In the genomic region with DNA sequence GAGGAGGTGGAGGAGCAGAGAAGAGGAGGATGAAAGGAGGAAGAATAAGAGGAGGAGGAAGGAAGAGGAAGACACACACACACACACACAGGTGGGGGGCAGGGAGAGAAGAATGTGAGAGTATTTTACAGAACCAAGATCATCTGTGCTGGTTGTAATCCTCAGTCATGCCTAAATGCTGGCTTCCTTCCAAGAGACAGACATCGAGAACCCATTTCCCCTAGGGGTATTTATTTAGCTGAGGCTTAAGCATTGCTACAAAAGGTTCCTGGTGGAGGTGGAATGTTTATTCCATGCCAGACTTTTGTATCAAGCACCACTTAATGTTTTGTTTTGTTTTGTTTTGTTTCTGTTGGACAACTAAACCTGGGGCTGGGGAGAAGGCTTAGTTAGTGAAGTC, we compare ENCODE assay signal across 30 mouse cellular contexts. TPM values are rescaled to one million over a fixed set of nuclear protein-coding genes. Genes with fewer than 3 reads are reported as not detected.
A peak's percentile ranks its signal among the peaks of the same experiment; 100 is the strongest.
DNase-seq lines count a peak whose midpoint lies in the region; ATAC-seq and TF ChIP-seq lines count a peak whose summit lies in the region.
"Had no signal": no experiment of that assay in that cellular context is flagged by ENCODE, and none has a peak within 500 bp of the region (broad histone marks: within the 10 kb centered on the region; RNA-seq: fewer than 3 reads in every experiment).

No protein-coding gene starts in this region.

- H3K4me3 ChIP-seq in kidney, embryonic 16.5 days (ENCODE audit: low read length): no peak overlapping the region
- no peak overlapping the region for H3K4me3 ChIP-seq in MEL (ENCODE audit: control insufficient read depth in 1 of 2, insufficient read depth in 1 of 2, low read depth in 2 of 2, low read length in 2 of 2)
- no peak overlapping the region for H3K4me3 ChIP-seq in neural tube, embryonic 15.5 days (replicated peaks)
- H3K4me3 ChIP-seq: forebrain, embryonic 13.5 days; hindbrain, embryonic 10.5 days; hindbrain, embryonic 15.5 days; left cerebral cortex, adult 2 months; liver, embryonic 12.5 days; neural tube, embryonic 13.5 days; stomach, embryonic 15.5 days had no signal

- H3K4me1 ChIP-seq in kidney, embryonic 16.5 days (ENCODE audit: insufficient read depth, low read length): peaks cover 22% of the 10 kb centered on the region
- peaks cover 0 to 15% of the 10 kb centered on the region in 2 experiments; a peak in 2 of 4 replicates for H3K4me1 ChIP-seq in MEL (ENCODE audit: control insufficient read depth in 1 of 2, insufficient read depth in 2 of 2, low read length in 2 of 2)
- no peaks in the 10 kb centered on the region; the same call in 1 of the 2 replicates for H3K4me1 ChIP-seq in neural tube, embryonic 15.5 days
- H3K4me1 ChIP-seq: forebrain, embryonic 13.5 days; liver, embryonic 12.5 days had no signal

- no peak for DNase-seq in kidney, adult 8-10 months
- peak; percentile 54 for DNase-seq in 3T3-L1 (ENCODE audit: low read depth, low spot score)
- DNase-seq in MEL (ENCODE audit: low read depth, low spot score): peak; percentile 43
- DNase-seq in brain, embryonic 14.5 days (ENCODE audit: low read depth): peak; percentile 4
- DNase-seq in right cerebral cortex, adult 18-20 months: no peak
- DNase-seq: adrenal gland, adult 2 months; cerebellum, adult 11 months; cerebellum, postnatal 10 days; gastrocnemius, postnatal 10 days; heart, postnatal 14 days; kidney, adult 11 months; kidney, postnatal 10 days; left cerebral cortex, postnatal 4 days; liver, postnatal 0 days; retina, postnatal 1 day; right cerebral cortex, postnatal 25 days had no signal

- no peaks in the 10 kb centered on the region for H3K27me3 ChIP-seq in kidney, embryonic 16.5 days (ENCODE audit: insufficient read depth, low read length)
- H3K27me3 ChIP-seq in MEL (ENCODE audit: control insufficient read depth in 1 of 2, insufficient read depth in 2 of 2, low read length in 2 of 2): no peaks in the 10 kb centered on the region
- H3K27me3 ChIP-seq in neural tube, embryonic 15.5 days (replicated peaks): no peaks in the 10 kb centered on the region
- H3K27me3 ChIP-seq: CH12.LX; forebrain, embryonic 13.5 days; hindbrain, embryonic 15.5 days; liver, embryonic 12.5 days; neural tube, embryonic 13.5 days; stomach, embryonic 15.5 days had no signal

- H3K36me3 ChIP-seq in kidney, embryonic 16.5 days (ENCODE audit: insufficient read depth, low read length): no peaks in the 10 kb centered on the region
- peaks cover 0 to 10% of the 10 kb centered on the region in 2 experiments; a peak in 2 of 4 replicates for H3K36me3 ChIP-seq in MEL (ENCODE audit: control insufficient read depth in 1 of 2, insufficient read depth in 2 of 2, low read length in 2 of 2)
- H3K36me3 ChIP-seq in neural tube, embryonic 15.5 days: no peaks in the 10 kb centered on the region
- H3K36me3 ChIP-seq: hindbrain, embryonic 10.5 days; hindbrain, embryonic 15.5 days; liver, embryonic 12.5 days; neural tube, embryonic 13.5 days; stomach, embryonic 15.5 days had no signal

- TF ChIP-seq POLR2A in MEL (IDR thresholded peaks at IDR 0.05; ENCODE audit: control insufficient read depth in 1 of 2, insufficient read depth in 1 of 2, low read depth in 1 of 2, low read length in 2 of 2, poor library complexity in 1 of 2): no peak
- TF ChIP-seq POLR2A in brain, embryonic 14.5 days (IDR thresholded peaks at IDR 0.05; ENCODE audit: borderline replicate concordance, extremely low read depth, insufficient read depth, insufficient read length, poor library complexity, severe bottlenecking): no peak

- WGBS in kidney, embryonic 16.5 days: 48% methylated on average over 1 of the region's 1 CpGs
- 33% methylated on average over 1 of the region's 1 CpGs for WGBS in neural tube, embryonic 15.5 days

- TF ChIP-seq EP300 in MEL (IDR thresholded peaks at IDR 0.05; ENCODE audit: low read depth in 1 of 2, low read length in 2 of 2): no peak

- no peak overlapping the region for H3K4me2 ChIP-seq in kidney, embryonic 16.5 days (replicated peaks; ENCODE audit: low read depth, low read length)
- no peak overlapping the region for H3K4me2 ChIP-seq in neural tube, embryonic 15.5 days
- H3K4me2 ChIP-seq: forebrain, embryonic 13.5 days; hindbrain, embryonic 15.5 days; liver, embryonic 12.5 days; midbrain, embryonic 11.5 days; neural tube, embryonic 13.5 days; stomach, embryonic 15.5 days had no signal

- no peak for TF ChIP-seq CTCF in MEL (IDR thresholded peaks at IDR 0.05 in 2 of 3, conservative IDR thresholded peaks at IDR 0.05 in 1 of 3; ENCODE audit: control insufficient read depth in 1 of 3, insufficient read depth in 1 of 3, low read depth in 2 of 3, low read length in 3 of 3, poor library complexity in 1 of 3, severe bottlenecking in 1 of 3)
- no peak for TF ChIP-seq CTCF in brain, embryonic 14.5 days (IDR thresholded peaks at IDR 0.05; ENCODE audit: borderline replicate concordance, extremely low read depth, insufficient read depth, insufficient read length)

- no peaks in the 10 kb centered on the region; the same call in 1 of the 2 replicates for H3K79me2 ChIP-seq in MEL (ENCODE audit: control insufficient read depth, insufficient read depth, low read length, poor library complexity)

- H3K9ac ChIP-seq in kidney, embryonic 16.5 days (replicated peaks; ENCODE audit: low read length): no peak overlapping the region
- H3K9ac ChIP-seq in MEL (ENCODE audit: control insufficient read depth, low read depth, low read length, poor library complexity, severe bottlenecking): no peak overlapping the region
- no peak overlapping the region for H3K9ac ChIP-seq in neural tube, embryonic 15.5 days (replicated peaks)
- H3K9ac ChIP-seq: forebrain, embryonic 13.5 days; hindbrain, embryonic 15.5 days; liver, embryonic 12.5 days; liver, postnatal 0 days; neural tube, embryonic 13.5 days; stomach, embryonic 15.5 days had no signal

- no peak for TF ChIP-seq RAD21 in MEL (IDR thresholded peaks at IDR 0.05; ENCODE audit: low read depth, low read length)

- H3K9me3 ChIP-seq in kidney, embryonic 16.5 days (ENCODE audit: low read length): no peaks in the 10 kb centered on the region
- no peaks in the 10 kb centered on the region for H3K9me3 ChIP-seq in MEL (replicated peaks; ENCODE audit: insufficient read depth, low read length)
- H3K9me3 ChIP-seq in neural tube, embryonic 15.5 days (replicated peaks): no peaks in the 10 kb centered on the region
- H3K9me3 ChIP-seq: forebrain, embryonic 13.5 days; hindbrain, embryonic 10.5 days; hindbrain, embryonic 15.5 days; liver, embryonic 12.5 days; neural tube, embryonic 13.5 days; stomach, embryonic 15.5 days had no signal

- H3K27ac ChIP-seq in kidney, embryonic 16.5 days (ENCODE audit: low read length): peak overlapping the region; percentile 25; the same call in 1 of the 2 replicates
- no peak overlapping the region for H3K27ac ChIP-seq in MEL (ENCODE audit: control insufficient read depth, low read depth, low read length)
- H3K27ac ChIP-seq in neural tube, embryonic 15.5 days (replicated peaks): no peak overlapping the region
- H3K27ac ChIP-seq: forebrain, embryonic 13.5 days; hindbrain, embryonic 10.5 days; hindbrain, embryonic 15.5 days; left cerebral cortex, adult 2 months; liver, embryonic 12.5 days; neural tube, embryonic 13.5 days had no signal

- ATAC-seq in kidney, embryonic 16.5 days (ENCODE audit: low FRiP score, low TSS enrichment): no peak
- ATAC-seq in neural tube, embryonic 15.5 days (ENCODE audit: low FRiP score): no peak
- ATAC-seq: activated CD4-positive, CD25-positive, alpha-beta regulatory T cell, adult 4 months; forebrain, embryonic 13.5 days; inflammation-experienced regulatory T-cells, adult 6 months; liver, embryonic 12.5 days; liver, postnatal 0 days; midbrain, embryonic 16.5 days had no signal

TF ChIP-seq in MEL, 35 proteins besides CTCF, POLR2A, EP300 and RAD21:
- no peak for TF ChIP-seq GATA1 (IDR thresholded peaks at IDR 0.05; ENCODE audit: low read depth, low read length)
- TF ChIP-seq TAL1 (IDR thresholded peaks at IDR 0.05; ENCODE audit: low read length): no peak
- TF ChIP-seq ETS1 (IDR thresholded peaks at IDR 0.05; ENCODE audit: low read depth, low read length): peak; percentile 34; the same call in 1 of the 2 replicates
- TF ChIP-seq MAZ (IDR thresholded peaks at IDR 0.05; ENCODE audit: low read depth, low read length): no peak
- no peak for TF ChIP-seq USF2 (IDR thresholded peaks at IDR 0.05; ENCODE audit: borderline replicate concordance in 1 of 2, insufficient read depth in 1 of 2, low read depth in 1 of 2, low read length in 2 of 2)
- TF ChIP-seq BHLHE40 (IDR thresholded peaks at IDR 0.05; ENCODE audit: borderline replicate concordance, low read depth, low read length): no peak

RNA-seq across cellular contexts. Expression of a gene that starts 44.3 kb away (rescaled TPM):
- 3.2 and 3.6 TPM in 2 replicates for polyA plus RNA-seq in kidney, embryonic 16.5 days (2015; fragmentation: Nextera tagmentation; extraction: Ambion mirVana)
- total RNA-seq in MEL (2012; rRNA removed): 0.92 and 1.1 TPM in 2 replicates
- 1 to 10 TPM in 1 of 2 experiments, not detected in 1; 2.2 TPM for polyA plus RNA-seq in MEL (2012; ENCODE audit: insufficient read depth in 1 of 2, insufficient read length in 2 of 2, low read depth in 1 of 2, low replicate concordance in 2 of 2, missing spikeins in 1 of 2)
- 52.9 and 54.8 TPM in 2 replicates for polyA plus RNA-seq in brain, embryonic 14.5 days (2012; rRNA removed)
- polyA plus RNA-seq in neural tube, embryonic 15.5 days (2015; fragmentation: Nextera tagmentation; extraction: Ambion mirVana): 4.1 and 4.8 TPM in 2 replicates
- polyA plus RNA-seq: activated CD4-positive, CD25-positive, alpha-beta regulatory T cell, adult 4 months; inflammation-experienced regulatory T-cells, adult 6 months had no signal

RNA-seq across cellular contexts. Expression of a gene that starts 49.2 kb away (rescaled TPM):
- 40.0 and 72.4 TPM in 2 replicates for polyA plus RNA-seq in kidney, embryonic 16.5 days (2015; fragmentation: Nextera tagmentation; extraction: Ambion mirVana)
- total RNA-seq in MEL (2012; rRNA removed): 1.0 TPM in 2 replicates
- 1 to 10 TPM in 1 of 2 experiments, not detected in 1; 5.2 TPM for polyA plus RNA-seq in MEL (2012; ENCODE audit: insufficient read depth in 1 of 2, insufficient read length in 2 of 2, low read depth in 1 of 2, low replicate concordance in 2 of 2, missing spikeins in 1 of 2)
- polyA plus RNA-seq in brain, embryonic 14.5 days (2012; rRNA removed): 41.8 and 61.9 TPM in 2 replicates
- polyA plus RNA-seq in neural tube, embryonic 15.5 days (2015; fragmentation: Nextera tagmentation; extraction: Ambion mirVana): 55.9 and 57.2 TPM in 2 replicates

Comparison
In these comparisons a context has a peak if more than half of its experiments do, and no peak if none do; other contexts are left out.
1. DNase-seq: peak in 3T3-L1 (single experiment), MEL (single experiment) and brain, embryonic 14.5 days (single experiment); none in kidney, adult 8-10 months (0 of 2) and right cerebral cortex, adult 18-20 months (single experiment).